Mouse (Mus musculus): Measurements from ENCODE around the gene Ube2f.

The Ube2f gene

DNA sequence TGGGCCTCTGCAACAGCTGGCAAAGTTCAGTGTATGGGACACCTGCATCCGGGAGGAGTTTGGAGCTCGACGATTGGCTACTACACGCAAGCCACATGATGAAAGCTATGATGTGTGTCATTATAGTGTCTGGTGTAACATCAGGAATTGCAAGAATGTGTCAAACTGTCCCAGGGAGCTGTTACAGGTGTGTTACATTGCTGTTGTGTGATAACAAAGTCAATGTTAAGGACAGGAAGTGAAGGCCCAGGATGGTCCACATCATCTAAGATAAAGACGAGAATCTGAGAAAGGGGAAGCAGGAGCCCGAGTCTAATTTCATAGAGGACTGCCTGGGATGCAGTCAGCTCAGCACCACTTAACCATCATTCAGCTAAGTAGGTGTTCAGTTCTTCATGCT lies 45.4 kb downstream of the Ube2f start:
- intact Hi-C loops (cut with DNase I): no loop called here

- intact Hi-C loops (cut with DNase I): loop anchor here (2.0 kb wide), 1 partner anchor 47 kb away; the partner anchor contains the start of gene Ube2f
Measured at GRCm38 (mm10) chr1:91297799-91298744, 48.0 kb downstream of the Ube2f start, which contains the start of gene Scly. Gene Scly (plus strand): TSS chr1:91298338.

GRCm38 (mm10) chr1:91299026-91299706 lies 49.1 kb downstream of the Ube2f start:
- intact Hi-C loops (cut with DNase I): loop anchor here (2.0 kb wide), 1 partner anchor 48 kb away; the partner anchor contains the start of gene Ube2f

GRCm38 (mm10) chr1:91299707-91300426 lies 49.8 kb downstream of the Ube2f start:
- intact Hi-C loops (cut with DNase I): loop anchor here (2.0 kb wide), 1 partner anchor 49 kb away; the partner anchor contains the start of gene Ube2f

- intact Hi-C loops (cut with DNase I): no loop called here
Measured at GRCm38 (mm10) chr1:91301206-91301920, 51.3 kb downstream of the Ube2f start.

DNA sequence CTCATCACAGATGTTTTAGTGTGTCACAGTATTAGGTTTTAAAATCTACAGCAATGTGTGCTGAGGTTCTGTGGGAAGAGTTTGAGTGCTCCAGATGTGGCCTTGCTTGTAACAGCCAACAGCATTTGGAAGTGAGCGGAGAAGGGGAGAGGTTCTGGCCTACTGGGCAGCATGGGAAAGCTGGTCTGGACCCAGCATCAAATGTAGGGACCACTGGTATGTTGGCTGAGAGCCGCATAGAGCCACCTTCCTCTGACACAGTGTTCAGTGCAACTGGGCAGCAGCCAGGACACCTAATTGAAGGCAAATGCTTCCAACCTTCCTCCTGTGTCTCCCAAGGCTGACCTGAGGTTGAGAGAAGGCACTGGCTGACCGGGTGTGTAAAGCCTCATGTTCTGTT lies 51.9 kb downstream of the Ube2f start:
- intact Hi-C loops (cut with DNase I): no loop called here

GRCm38 (mm10) chr1:91304621-91305020 lies 54.5 kb downstream of the Ube2f start:
- intact Hi-C loops (cut with DNase I): no loop called here

- intact Hi-C loops (cut with DNase I): no loop called here
Measured at GRCm38 (mm10) chr1:91309366-91310085, 59.4 kb downstream of the Ube2f start.

DNA sequence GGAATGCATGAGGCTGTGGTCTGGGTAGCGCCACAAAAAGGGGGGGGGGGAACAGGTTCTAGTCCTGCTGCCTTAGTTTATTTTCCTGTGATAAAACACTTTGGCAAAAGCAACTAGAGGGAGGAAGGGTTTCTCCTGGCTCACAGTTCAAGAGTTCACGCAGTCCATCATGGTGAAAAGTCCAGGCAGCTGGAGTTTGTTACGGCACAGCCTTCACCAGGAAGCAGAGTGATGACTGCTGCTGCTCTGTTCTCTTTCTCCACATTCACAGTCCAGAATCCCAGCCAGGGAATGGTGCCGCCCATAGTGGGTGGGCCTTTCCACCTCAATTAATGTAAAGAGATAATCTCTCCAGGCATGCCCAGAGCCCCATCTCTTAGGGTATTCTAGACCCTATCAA lies 62.2 kb downstream of the Ube2f start:
- intact Hi-C loops (cut with DNase I): no loop called here

- intact Hi-C loops (cut with DNase I): no loop called here
Measured at GRCm38 (mm10) chr1:91313251-91313650, 63.1 kb downstream of the Ube2f start.

GRCm38 (mm10) chr1:91317656-91318055 lies 67.6 kb downstream of the Ube2f start:
- intact Hi-C loops (cut with DNase I): no loop called here

DNA sequence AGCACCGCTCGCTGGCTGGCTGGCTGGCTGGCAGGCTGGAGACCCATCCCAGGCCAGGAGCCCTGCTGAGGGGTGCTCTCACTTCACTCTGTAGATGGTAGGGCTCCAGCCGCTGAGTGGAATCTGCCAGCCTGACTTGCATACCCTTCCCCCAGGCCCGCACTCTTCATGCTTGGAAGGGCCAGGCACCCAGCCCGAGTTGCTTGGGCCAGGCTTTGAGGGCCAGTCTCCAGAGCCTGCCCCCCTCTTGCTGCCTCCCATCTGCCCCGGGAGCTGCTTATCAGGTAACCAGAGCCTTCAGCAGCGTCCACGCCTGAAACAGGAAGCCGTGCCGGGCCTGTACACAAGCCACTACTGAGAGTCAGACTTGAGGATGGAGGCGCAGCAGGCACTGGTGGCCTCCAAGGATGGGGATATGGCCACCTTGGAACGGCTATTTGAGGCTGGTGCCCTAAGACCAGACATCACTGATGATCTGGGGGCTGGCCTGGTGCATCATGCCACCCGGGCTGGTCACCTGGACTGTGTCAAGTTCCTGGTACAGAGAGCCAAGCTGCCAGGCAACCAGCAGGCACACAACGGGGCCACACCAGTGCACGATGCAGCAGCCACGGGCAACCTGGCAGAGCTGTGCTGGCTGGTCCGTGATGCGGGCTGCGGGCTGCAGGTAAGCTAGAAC lies 71.8 kb downstream of the Ube2f start, which contains the start of gene Espnl:
Gene Espnl, plus strand, starts transcription at position 316 of the 679 bp plus-strand sequence.
- intact Hi-C loops (cut with DNase I): no loop called here

GRCm38 (mm10) chr1:91324646-91325045 lies 74.5 kb downstream of the Ube2f start:
- intact Hi-C loops (cut with DNase I): no loop called here

- intact Hi-C loops (cut with DNase I): no loop called here
Measured at GRCm38 (mm10) chr1:91325488-91326042, 75.5 kb downstream of the Ube2f start.

DNA sequence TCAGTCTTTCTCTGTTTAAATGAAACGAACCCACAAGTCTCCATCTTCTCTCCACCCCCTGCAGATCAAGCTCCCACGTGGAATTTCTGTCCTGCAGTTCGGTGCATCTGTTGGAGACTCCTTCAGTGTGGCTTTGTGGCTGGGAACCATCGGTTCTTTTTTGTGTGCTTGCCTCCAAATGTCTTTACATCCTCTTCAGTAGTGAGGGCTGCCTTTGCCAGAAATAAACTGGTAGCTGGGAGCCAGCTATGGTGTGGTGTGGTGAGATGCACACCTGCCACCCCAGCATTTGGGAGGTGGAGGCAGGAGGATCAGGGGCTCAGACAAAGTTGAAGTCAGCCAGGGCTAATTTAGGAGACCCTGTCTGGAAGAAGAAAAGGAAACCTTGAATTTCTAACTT lies 82.0 kb downstream of the Ube2f start:
- intact Hi-C loops (cut with DNase I): no loop called here

- intact Hi-C loops (cut with DNase I): no loop called here
Measured at GRCm38 (mm10) chr1:91333582-91333981, 83.5 kb downstream of the Ube2f start.

- intact Hi-C loops (cut with DNase I): no loop called here
Measured at GRCm38 (mm10) chr1:91337355-91337754, 87.3 kb downstream of the Ube2f start.

All from adrenal gland (tissue).